Mouse (Mus musculus): ENCODE data around the gene Gpr171. TPM values are rescaled to one million over a fixed set of nuclear protein-coding genes. Genes with fewer than 3 reads are reported as not detected.
"Not testable (repeated sequence)": the region's sequence is repeated elsewhere in the genome, so short reads cannot be mapped to it uniquely, and the experiment has no call there.

The Gpr171 gene
- total and polyA plus RNA-seq, 3 experiments: 12.6 to 59.4 (median 20.9) TPM

DNA sequence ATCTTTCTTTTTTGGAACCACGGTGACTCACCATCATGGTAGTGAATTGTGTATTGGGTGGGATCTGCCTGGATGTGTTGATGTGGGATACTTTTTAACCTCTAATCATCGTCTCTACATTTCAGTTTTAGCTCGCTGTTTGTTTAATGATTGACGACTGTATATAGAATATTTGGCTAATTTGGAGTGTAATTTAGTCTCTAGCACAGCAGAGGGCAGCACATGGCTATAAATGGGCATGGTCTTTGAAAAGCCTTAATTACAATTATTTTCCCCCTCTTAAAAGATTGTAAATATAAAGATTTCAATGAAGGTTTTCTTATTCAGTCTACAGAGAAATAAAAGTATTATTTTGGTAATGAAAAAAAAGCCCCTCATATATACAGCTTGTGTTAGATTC, 24.3 kb downstream of the Gpr171 start (continued):
- TF ChIP-seq GABPA (IDR thresholded peaks at IDR 0.05; ENCODE audit: insufficient replicate concordance, low read depth, low read length): no peak

DNA sequence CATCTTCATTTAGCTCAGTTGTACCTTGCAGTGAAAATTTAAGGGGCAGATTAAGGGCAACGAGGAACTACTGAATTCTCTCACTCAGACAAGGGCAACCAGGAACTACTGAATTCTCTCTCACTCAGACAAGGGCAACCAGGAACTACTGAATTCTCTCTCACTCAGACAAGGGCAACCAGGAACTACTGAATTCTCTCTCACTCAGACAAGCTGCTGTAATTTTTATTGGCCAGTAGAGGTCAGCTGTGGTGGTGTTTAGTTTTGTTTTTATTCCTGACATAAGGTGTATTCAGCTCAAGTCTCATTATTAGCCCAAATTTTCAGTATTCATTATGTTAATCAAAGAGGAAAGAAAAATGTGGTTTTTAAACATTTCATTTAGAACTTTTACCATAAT, 32.5 kb downstream of the Gpr171 start:
- H3K27me3 ChIP-seq (replicated peaks); H3K79me2 ChIP-seq (replicated peaks; ENCODE audit: control insufficient read depth, extremely low read depth, insufficient read depth, poor library complexity, severe bottlenecking); DNase-seq (ENCODE audit: extremely low read depth); in situ Hi-C loops (cut with MboI; ENCODE audit: low pct_ligation_motif_present, low pct_unique_long_range_greater_than_20kb, low sequenced_read_pairs); H3K9ac ChIP-seq (ENCODE audit: insufficient read depth, low read depth); H3K36me3 ChIP-seq (replicated peaks in 1 of 2; ENCODE audit: control insufficient read depth in 1 of 2, insufficient read depth in 1 of 2, low read length in 1 of 2); H3K4me3 ChIP-seq (replicated peaks in 1 of 3; ENCODE audit: low read depth in 2 of 3, low read length in 2 of 3, poor library complexity in 1 of 3); H3K4me2 ChIP-seq (ENCODE audit: insufficient read depth, low read depth, poor library complexity, severe bottlenecking); H3K27ac ChIP-seq (ENCODE audit: insufficient read depth, low read depth); dilution Hi-C loops (cut with MboI; ENCODE audit: extremely low pct_ligation_motif_present, extremely low pct_unique_long_range_greater_than_20kb, low sequenced_read_pairs); H3K9me3 ChIP-seq (replicated peaks; ENCODE audit: low read length): not testable (repeated sequence)
- peaks cover 0 to 27% of the 10 kb centered on the region in 2 experiments; a peak in 2 of 4 replicates for H3K4me1 ChIP-seq (ENCODE audit: control insufficient read depth in 1 of 2, insufficient read depth in 2 of 2)
- TF ChIP-seq CTCF (conservative IDR thresholded peaks at IDR 0.05 in 1 of 2, IDR thresholded peaks at IDR 0.05 in 1 of 2; ENCODE audit: low read depth in 2 of 2, low read length in 2 of 2) (peak in 1 of 2 experiments; percentile 47; a peak in 3 of 4 replicates), RAD21 (IDR thresholded peaks at IDR 0.05; ENCODE audit: low read depth, low read length) (peak; percentile 2), ELF1 (IDR thresholded peaks at IDR 0.05; ENCODE audit: low read depth, low read length) (peak; percentile 35; the same call in 1 of the 2 replicates)

DNA sequence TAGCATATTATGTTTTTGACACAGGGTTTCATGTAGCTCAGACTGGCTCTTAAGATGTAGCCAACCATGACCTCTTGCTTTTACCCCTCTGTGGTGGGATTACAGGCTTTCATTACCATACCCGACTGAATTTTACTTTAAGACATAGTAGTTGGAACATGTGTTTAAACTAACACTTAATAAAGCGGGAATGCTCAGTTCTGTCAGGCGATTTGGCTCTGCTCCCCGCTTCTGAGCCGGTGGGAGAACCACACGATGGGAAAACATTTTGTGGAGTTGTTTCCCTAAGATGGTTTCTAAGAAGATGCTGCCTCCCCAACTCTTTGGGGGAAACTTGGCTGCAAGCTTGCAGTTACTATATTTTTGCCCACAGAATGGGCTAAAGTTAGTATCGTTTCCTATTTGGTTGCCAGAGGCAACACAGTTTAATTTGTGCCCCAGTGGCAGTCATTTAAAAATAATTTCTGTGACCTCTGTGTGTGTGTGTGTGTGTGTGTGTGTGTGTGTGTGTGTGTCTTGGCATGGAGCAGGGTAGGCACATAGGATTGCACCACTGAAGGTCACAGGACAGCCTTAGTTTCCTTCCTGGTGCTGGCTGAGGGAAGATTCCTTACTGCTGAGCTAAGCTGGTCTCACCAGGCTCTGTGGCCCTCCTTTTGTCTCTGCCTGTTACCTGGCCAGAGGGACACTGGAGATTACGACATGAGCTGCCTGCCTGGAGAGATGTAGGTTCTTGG, 34.9 kb downstream of the Gpr171 start:
- H3K9me3 ChIP-seq (replicated peaks; ENCODE audit: low read length): no peaks in the 10 kb centered on the region
- H3K27ac ChIP-seq (ENCODE audit: insufficient read depth, low read depth): no peak overlapping the region
- H3K9ac ChIP-seq (ENCODE audit: insufficient read depth, low read depth): no peak overlapping the region
- dilution Hi-C loops (cut with MboI; ENCODE audit: extremely low pct_ligation_motif_present, extremely low pct_unique_long_range_greater_than_20kb, low sequenced_read_pairs) (no loop called here), in situ Hi-C loops (cut with MboI; ENCODE audit: low pct_ligation_motif_present, low pct_unique_long_range_greater_than_20kb, low sequenced_read_pairs) (no loop called here)
- H3K36me3 ChIP-seq (replicated peaks in 1 of 2; ENCODE audit: control insufficient read depth in 1 of 2, insufficient read depth in 1 of 2, low read length in 1 of 2): no peaks in the 10 kb centered on the region
- H3K27me3 ChIP-seq (replicated peaks): no peaks in the 10 kb centered on the region
- no peak overlapping the region for H3K4me3 ChIP-seq (replicated peaks in 1 of 3; ENCODE audit: low read depth in 2 of 3, low read length in 2 of 3, poor library complexity in 1 of 3)
- peaks cover 0 to 27% of the 10 kb centered on the region in 2 experiments; a peak in 2 of 4 replicates for H3K4me1 ChIP-seq (ENCODE audit: control insufficient read depth in 1 of 2, insufficient read depth in 2 of 2)
- no peak overlapping the region for H3K4me2 ChIP-seq (ENCODE audit: insufficient read depth, low read depth, poor library complexity, severe bottlenecking)
- DNase-seq (ENCODE audit: extremely low read depth): no peak
- H3K79me2 ChIP-seq (replicated peaks; ENCODE audit: control insufficient read depth, extremely low read depth, insufficient read depth, poor library complexity, severe bottlenecking): no peaks in the 10 kb centered on the region
- no peak for TF ChIP-seq ELF1 (IDR thresholded peaks at IDR 0.05; ENCODE audit: low read depth, low read length)
- TF ChIP-seq SMC3 (IDR thresholded peaks at IDR 0.05; ENCODE audit: low read depth, low read length): no peak
- TF ChIP-seq CTCF (conservative IDR thresholded peaks at IDR 0.05 in 1 of 2, IDR thresholded peaks at IDR 0.05 in 1 of 2; ENCODE audit: low read depth in 2 of 2, low read length in 2 of 2): no peak
- TF ChIP-seq NRF1 (IDR thresholded peaks at IDR 0.05; ENCODE audit: low read depth, low read length): no peak
- no peak for TF ChIP-seq BHLHE40 (IDR thresholded peaks at IDR 0.05; ENCODE audit: low read depth, low read length)
- no peak for TF ChIP-seq JUND (conservative IDR thresholded peaks at IDR 0.05; ENCODE audit: low read depth, low read length)
- no peak for TF ChIP-seq CHD2 (IDR thresholded peaks at IDR 0.05; ENCODE audit: low read length)
- TF ChIP-seq ZKSCAN1 (IDR thresholded peaks at IDR 0.05; ENCODE audit: borderline replicate concordance, low read depth, low read length): no peak
- no peak for TF ChIP-seq JUN (IDR thresholded peaks at IDR 0.05; ENCODE audit: insufficient read depth, low read depth, low read length)
- TF ChIP-seq POLR2AphosphoS2 (IDR thresholded peaks at IDR 0.05; ENCODE audit: low read depth, low read length): no peak
- no peak for TF ChIP-seq ETS1 (conservative IDR thresholded peaks at IDR 0.05; ENCODE audit: low read depth, low read length)
- TF ChIP-seq MYC (IDR thresholded peaks at IDR 0.05; ENCODE audit: low read depth, low read length): no peak
- no peak for TF ChIP-seq TCF12 (IDR thresholded peaks at IDR 0.05; ENCODE audit: low read depth, low read length)
- TF ChIP-seq ZC3H11A (IDR thresholded peaks at IDR 0.05; ENCODE audit: low read depth, low read length): no peak
- no peak for TF ChIP-seq PAX5 (IDR thresholded peaks at IDR 0.05; ENCODE audit: low read length)
- no peak for TF ChIP-seq ZMIZ1 (IDR thresholded peaks at IDR 0.05; ENCODE audit: low read depth, low read length)
- no peak for TF ChIP-seq USF1 (IDR thresholded peaks at IDR 0.05; ENCODE audit: low read depth, low read length)
